Mouse (Mus musculus) retina, adult 2 months (tissue): Measurements from ENCODE around the gene Xdh.
A peak's percentile ranks its signal among the peaks of the same experiment; 100 is the strongest.
"Not testable (repeated sequence)": the region's sequence is repeated elsewhere in the genome, so short reads cannot be mapped to it uniquely, and the experiment has no call there.

Experiments used
- DNase-seq: peaks from one replicate; pipeline ENCODE4 v3.0.0-alpha.2; 2012; ENCODE audit warnings: low read depth, low spot score

Gene Xdh

DNA sequence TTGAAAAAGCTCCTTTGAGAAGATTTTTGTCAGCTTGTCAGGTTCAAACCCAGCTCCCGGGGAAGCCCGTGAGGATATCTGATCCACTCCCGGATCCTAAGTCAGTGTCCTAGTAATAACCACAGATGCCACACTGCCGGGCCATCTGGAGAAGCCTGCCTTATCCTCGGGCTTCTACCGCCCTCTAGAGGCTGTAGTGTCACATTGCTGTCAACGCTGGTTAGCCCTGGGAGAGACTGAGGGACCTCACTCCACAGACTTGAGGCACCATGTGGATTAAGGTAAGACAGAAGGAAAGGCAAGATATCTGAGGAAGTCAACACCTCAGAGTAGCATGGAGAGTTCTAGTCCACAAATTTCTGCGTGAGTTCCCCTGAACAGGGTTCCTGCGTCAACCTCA lies 67.8 kb downstream of the Xdh start:
- peak; percentile 84 for DNase-seq

- no peak for DNase-seq
Observed at GRCm38 (mm10) chr17:73881295-73881694, 68.7 kb downstream of the Xdh start.

GRCm38 (mm10) chr17:73880286-73880685 lies 69.7 kb downstream of the Xdh start:
- DNase-seq, result no peak

DNA sequence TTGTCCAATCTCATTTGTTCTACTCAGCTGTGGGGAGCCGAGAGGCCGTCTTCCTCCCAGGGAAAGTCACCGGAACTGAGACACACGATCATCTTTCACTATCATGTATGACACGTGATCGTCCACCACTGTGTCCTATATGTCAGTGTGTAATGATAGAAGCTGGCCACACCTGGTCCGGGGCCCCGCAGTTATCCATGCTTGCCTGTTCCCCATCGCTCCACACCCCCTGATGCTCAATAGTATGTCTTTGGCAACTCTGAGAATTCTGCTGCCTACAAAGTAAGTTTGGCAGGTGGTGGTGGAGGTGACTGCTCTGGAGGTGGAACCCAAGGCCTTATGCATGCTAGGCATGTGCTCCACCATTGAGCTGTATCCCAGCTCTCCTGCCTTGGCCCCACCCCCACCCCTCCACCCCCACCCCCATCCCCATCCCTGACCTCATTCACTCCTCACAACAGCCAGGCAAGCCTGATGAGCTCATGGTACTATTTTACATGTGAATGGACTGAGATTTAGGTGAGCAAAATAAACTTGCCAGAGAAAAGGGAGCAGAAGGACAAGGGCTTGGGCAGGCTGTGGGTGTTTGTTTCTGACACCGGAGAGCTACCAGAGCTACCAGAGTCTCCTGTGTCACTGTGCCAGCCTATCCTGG lies 70.6 kb downstream of the Xdh start:
- no peak for DNase-seq

DNA sequence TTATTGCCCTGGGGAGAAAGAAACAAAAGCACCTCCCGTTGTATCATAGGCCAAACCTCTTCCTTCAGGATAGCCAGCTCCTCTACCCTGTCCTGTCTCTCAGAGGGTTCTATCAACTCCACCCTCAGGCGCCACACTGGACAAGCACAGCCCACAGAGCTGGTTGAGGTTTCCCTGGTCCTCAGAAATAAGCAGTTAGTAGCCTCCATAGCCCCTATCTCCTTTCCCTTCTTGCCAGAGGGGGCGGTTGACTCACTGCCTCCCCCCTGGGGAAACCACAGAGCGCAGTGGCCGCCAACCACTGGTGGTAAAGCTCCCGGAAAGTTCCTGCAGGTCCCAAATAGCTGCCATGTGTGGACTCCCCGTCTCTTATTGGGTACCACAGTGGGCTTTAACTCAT lies 74.3 kb downstream of the Xdh start:
- DNase-seq, result no peak

DNA sequence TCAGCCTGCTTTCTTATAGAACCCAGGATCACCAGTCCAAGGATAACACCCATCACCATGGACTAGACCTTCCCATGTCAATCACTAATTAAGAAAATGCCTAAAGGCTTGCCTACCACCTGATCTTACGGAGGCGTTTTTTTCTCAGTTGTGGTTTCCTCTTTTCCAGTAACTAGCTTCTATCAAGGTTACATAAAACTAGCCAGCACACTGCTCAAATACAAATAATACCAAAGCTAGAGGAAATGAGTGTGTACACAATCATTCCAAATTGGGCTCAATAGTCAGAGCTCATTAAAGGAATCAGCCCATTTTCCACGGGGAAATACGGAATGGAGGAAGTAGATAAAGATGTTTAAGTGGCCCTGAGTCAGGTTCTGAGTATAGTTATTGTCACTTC lies 74.7 kb downstream of the Xdh start:
- no peak for DNase-seq

DNA sequence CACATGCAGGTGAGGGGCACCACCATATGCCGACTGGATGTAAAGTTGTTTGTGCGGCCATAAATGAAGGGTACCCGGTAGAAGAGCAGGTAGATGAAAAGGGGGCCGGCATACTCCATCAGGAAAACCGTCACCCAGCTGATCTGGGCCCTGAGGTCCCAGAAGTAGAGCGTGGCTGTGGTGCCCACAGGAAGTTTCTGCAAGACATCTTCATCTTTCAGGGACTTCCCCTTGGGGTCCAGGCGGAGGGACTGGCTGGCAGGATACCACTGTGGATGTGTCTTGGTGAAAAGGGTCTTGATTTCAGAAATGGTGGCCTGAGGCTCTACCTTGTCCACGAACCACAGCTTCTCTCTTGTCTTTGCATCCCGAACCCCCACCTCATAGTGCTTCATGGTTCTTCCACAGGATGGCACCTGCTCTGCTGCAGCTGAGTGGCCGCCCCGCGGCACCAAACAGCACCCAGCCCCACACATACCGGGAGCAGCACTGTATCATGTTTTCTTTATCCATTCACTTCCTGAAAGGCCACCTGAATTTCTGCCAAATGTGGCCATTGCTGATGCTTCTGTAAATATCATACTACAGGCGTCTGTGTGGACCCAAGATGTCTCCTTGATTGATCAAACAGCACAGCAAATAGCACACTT lies 78.9 kb downstream of the Xdh start:
- no peak for DNase-seq

- no peak for DNase-seq
Observed at GRCm38 (mm10) chr17:73869008-73869685, 80.8 kb downstream of the Xdh start.

- no peak for DNase-seq
Observed at GRCm38 (mm10) chr17:73853717-73854116, 96.3 kb downstream of the Xdh start.

DNA sequence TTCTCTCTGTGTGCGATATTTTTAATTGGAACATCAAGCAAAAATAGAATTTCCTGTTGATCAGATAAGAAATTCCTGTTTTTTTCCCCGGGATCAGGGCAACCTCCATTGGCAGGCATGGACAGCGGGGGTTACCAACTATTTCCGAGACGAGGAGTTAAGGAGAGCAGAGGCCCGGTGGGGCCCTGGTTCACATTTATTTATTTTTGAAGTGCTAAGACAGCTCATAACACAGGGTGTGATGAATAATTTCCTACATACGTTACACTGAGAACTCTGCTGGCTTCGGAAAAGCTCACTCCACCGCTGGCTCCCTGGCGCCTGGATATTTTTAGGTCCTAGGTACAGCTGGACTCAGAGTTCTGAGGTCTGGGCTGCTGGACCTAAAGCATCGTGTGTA lies 97.0 kb downstream of the Xdh start:
- DNase-seq, result no peak

GRCm38 (mm10) chr17:73847399-73847798 lies 102.6 kb downstream of the Xdh start:
- DNase-seq, result no peak

GRCm38 (mm10) chr17:73845632-73846031 lies 104.4 kb downstream of the Xdh start:
- no peak for DNase-seq

- no peak for DNase-seq
Observed at GRCm38 (mm10) chr17:73842963-73843362, 107.0 kb downstream of the Xdh start.

- DNase-seq, result not testable (repeated sequence)
Observed at GRCm38 (mm10) chr17:73839876-73840275, 110.1 kb downstream of the Xdh start.

- DNase-seq, result no peak
Observed at GRCm38 (mm10) chr17:73839086-73839835, 110.7 kb downstream of the Xdh start.

DNA sequence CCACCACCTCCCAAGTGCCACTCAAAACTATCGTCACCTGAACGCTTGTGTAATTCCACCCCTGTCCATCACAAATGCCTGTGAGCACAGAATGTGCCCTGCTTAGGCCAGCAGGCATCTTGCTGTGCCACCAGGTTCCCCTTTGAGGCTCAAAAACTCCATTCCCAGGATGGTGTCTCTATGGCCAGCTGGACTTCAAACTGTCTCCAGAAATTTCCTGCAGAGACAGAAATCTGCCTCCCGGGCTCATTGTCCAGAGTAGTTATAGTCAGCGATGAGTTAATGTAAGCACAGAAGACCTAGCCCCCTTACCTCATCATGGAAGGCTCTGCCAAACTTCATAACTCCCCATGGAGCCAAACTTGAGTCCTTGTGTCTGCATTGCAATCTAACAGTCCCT lies 112.8 kb downstream of the Xdh start:
- no peak for DNase-seq

DNA sequence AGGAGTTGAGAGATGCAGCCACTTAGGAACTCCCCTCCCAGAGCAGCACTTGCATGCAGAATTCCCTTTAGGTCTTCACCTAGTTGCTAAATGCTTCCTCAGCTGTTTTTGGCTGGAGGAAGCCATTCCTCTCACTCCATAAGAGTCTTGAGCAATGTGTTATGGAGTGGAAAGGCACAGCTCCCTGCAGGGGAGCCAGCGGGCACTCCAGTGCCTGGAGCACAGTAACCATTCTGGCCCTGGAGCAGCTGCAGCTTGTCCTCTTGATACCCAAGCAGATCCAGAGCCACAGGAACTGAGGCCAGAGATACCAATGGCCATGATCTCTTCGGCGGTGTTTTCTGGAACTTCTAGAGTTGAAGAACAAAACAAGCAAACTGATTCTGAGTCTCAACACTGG lies 113.4 kb downstream of the Xdh start:
- DNase-seq, result no peak
